Mouse (Mus musculus) cerebellum, postnatal 36 days (tissue): Measurements from ENCODE around the gene Dscam.
A peak's percentile ranks its signal among the peaks of the same experiment; 100 is the strongest.

Source experiments
- DNase-seq, 2 experiments: peaks; one replicate each; pipeline ENCODE4 v3.0.0; 2021 to 2022; ENCODE audit warnings: mixed read lengths in 2 of 2

Dscam gene

DNA sequence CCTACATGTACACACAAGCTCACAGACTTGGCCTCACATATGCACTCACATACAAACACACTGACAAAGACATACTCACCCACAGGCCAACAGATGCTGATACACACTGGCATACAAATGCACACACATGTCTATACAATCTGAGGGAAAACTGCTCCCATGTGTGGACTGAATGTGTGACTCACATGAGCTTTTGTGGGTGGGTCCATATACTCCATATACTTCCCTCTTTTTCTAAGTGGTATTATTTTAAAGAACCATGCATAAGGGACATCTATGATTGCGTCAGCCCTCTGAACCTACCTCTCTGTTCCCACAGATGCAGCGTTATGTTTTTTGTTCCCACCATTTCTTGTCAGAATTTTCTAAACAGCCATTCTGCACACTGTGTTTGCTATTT, 453.9 kb downstream of the Dscam start:
- DNase-seq: no peak

- DNase-seq: no peak
These were observed 458.6 kb downstream of the Dscam start for GRCm38 (mm10) chr16:96711935-96712334.

GRCm38 (mm10) chr16:96700551-96700950, 470.0 kb downstream of the Dscam start:
- no peak for DNase-seq

- no peak for DNase-seq
These were observed 474.7 kb downstream of the Dscam start for GRCm38 (mm10) chr16:96695882-96696281.

GRCm38 (mm10) chr16:96691576-96691975, 479.0 kb downstream of the Dscam start:
- no peak for DNase-seq

DNA sequence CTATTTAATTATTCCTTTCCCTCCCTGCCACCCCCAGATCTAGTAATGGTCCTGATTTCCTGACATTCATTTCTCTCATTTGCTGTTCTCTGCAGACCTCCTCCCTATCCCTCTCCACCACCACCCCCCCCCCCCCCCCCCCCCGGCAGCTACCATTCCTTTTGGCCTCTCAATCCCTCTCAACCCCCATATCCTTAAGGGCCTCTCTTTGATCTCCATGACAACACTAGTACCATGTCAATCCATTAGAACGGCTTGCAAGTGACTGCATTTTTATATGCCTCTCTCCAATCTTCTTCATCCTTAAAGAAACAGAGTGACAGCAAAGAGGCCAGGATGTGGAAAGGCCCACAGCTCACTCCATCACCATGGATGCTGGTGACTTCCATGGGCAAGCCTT, 480.5 kb downstream of the Dscam start:
- DNase-seq: no peak

GRCm38 (mm10) chr16:96689419-96689818, 481.1 kb downstream of the Dscam start:
- no peak for DNase-seq

DNA sequence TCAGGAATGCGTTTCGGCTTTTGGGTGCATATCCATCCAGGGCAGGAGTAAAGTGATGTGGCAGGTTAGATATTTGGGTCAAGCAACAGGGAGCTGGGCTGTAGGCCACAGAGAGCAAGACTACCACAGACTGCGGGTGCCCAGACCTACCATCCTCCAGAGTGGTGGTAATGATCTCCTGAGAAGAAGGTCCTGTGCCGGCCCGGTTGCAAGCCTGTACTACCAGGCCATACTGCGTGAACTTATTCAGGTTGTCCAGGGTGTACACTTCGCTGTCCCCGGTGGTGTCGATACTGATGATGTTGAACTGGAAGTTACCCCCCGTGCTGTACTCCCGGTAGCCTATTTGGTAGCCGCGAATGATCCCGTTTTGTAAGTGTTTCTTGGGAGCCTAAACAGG, 485.5 kb downstream of the Dscam start:
- DNase-seq: no peak

DNA sequence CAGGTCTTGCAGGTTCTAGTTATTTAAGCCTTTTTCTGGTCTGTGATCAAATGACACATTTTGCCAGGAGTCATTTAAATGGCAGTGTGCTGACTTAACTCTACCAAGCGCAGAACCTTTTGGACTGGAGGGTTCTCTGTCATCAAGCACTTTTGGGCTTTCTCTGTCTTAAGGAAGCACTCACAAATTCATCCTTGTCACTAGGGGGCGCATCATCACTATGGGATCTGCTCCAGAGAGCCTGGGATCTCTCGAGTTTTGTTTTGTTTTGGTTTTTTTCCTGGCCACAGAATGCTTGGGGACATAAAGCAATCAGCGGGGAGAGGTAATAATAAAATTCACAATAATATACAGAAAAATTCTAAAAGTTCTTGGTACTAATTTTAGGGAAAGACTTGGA, 486.0 kb downstream of the Dscam start:
- peak; percentile 62 to 77 for DNase-seq

GRCm38 (mm10) chr16:96682289-96682972, 488.1 kb downstream of the Dscam start:
- DNase-seq: no peak

GRCm38 (mm10) chr16:96679981-96680380, 490.6 kb downstream of the Dscam start:
- no peak for DNase-seq

- no peak for DNase-seq
These were observed 493.1 kb downstream of the Dscam start for GRCm38 (mm10) chr16:96677471-96677870.

DNA sequence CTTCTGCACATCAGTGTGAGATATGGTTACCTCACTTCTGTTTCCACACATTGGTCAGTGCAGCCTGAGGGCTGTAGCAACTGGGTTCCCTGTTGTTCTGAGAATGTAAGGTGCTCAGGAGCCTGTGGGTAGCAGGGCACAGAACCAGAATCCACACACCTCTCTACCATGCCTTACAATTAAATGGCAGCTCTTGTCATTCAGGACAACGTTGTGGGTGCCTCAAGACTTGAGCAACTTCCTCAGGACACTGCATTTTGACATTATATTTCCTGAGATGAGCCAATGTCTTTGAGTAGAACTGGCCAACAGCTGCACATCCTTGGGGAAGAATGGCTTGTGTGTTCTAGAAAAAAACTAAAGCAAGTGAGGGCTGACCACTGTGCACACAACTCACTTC, 493.9 kb downstream of the Dscam start:
- DNase-seq: no peak

DNA sequence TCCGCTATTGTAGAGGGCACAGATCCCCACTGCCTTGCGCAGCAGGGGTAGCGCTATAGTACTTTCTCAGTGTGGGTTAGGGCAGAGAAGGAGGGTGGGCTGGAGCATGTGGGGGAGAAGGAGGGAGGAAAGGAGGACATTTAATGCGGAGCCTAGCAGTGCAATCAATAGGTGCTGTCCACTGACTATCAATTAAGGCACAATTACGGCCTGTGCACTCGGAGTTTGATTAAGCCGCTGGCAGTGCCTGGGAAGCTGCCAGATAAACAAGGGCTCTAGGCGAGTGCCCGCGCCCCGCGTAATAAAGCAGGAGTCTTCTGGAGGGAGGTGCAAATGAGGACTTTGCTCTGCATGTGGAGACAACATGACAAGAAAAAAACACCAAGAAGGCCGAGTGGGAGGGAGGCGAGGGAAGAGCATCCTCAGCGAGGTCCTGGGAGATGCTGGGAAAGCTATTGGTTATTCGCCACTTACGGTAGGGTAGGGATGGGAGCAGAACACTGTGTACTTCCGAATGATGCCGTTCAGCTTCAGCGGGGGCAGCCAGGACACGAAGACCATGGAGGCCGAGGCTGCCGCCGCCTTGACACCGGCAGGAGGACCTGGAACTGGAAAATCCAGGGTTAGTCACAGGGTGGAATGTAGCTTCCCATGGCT, 497.2 kb downstream of the Dscam start:
- no peak for DNase-seq

DNA sequence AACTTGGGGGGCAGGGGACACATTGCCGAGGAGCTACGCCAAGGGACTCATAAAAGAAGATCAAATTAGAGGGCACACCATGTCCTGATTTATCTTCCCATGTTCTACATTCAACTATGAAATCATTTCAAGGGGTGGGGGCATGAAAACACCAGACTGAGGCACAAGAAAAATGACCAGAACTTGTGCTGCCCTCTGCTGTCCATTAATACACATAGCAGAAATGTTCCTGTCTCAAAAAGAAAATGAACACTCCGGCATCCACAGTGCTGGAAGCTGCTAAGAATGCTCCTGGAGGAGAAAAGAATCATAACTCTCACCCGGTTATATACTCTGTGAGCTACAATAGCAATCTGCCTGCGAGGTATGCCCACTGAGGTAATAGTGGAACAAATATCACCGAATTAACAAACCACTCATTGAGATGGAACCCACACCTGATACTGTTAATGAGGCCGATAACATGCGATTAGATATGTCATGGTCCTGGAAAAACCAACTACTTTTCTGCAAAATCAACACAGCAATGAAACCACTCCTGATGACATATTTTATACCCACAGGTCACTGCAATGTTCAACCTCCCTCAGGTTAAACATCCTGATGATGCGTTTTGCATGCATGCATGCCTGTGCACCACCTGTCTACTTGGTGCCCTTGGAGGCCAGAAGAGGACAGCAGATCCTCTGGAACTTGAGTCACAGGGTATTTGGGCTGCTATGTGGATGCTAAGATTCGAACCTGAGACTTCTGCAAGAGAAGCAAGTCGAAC, 498.8 kb downstream of the Dscam start:
- peak in 1 of 2 experiments; percentile 48 for DNase-seq

DNA sequence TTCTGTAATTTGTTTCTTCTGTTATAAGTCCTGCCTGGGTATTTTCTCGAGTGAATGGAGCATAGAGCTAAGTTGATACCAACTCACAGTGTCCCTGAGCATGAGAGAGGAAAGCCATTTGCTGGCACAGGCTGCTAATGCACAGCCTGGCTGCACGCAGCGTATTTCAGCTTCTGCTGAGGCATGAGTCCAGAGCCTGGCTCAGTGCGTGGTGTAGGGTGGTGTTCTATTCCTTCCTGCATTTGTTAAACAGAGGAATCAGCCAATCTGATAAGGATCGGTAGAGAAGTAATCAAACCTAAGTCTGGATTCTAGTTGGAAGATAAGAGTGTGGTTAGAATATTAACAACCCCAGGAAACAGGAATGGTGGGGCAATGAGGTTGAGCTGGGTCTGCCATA, 500.8 kb downstream of the Dscam start:
- no peak for DNase-seq

GRCm38 (mm10) chr16:96668478-96668877, 502.1 kb downstream of the Dscam start:
- no peak for DNase-seq

GRCm38 (mm10) chr16:96661073-96661472, 509.5 kb downstream of the Dscam start:
- no peak for DNase-seq

GRCm38 (mm10) chr16:96659275-96659674, 511.3 kb downstream of the Dscam start:
- no peak for DNase-seq

GRCm38 (mm10) chr16:96655548-96655947, 515.0 kb downstream of the Dscam start:
- DNase-seq: no peak

DNA sequence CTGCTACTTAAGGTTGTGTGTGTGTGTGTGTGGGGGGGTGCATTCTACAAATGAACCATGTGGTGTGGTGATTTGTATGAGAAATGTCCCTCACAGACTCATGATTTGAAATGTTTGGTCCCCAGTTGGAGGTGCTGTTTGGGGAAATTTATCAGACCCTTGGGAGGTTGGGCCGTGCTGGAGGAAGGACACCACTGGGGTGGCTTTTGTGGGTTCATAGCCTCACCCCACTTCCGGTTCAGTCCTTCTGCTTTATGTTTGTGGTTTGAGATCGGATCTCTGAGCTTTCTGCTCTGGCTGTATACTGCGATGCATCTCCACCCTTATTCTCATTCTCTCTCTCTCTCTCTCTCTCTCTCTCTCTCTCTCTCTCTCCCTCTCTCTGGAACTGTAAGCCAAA, 516.5 kb downstream of the Dscam start:
- DNase-seq: no peak

GRCm38 (mm10) chr16:96651444-96651843, 519.1 kb downstream of the Dscam start:
- DNase-seq: no peak

DNA sequence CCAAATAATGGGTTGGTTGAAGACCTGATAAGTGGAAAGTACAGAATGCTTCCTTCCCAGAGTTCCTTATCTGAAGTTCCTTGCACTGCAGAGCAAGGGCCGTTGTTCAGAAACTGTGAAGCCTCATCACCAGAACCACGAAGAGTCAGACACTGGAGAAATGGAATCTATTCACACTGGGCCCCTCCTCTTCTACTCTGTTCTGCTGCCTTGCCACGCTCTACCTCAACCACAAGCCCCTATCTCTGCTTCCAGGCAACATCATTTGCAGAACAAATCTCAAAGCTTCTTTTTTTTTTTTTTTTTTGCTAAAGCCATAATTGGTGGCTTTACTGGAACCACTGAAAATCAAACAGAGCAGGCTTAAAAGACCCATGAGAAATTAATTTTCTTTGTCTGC, 530.5 kb downstream of the Dscam start:
- no peak for DNase-seq

DNA sequence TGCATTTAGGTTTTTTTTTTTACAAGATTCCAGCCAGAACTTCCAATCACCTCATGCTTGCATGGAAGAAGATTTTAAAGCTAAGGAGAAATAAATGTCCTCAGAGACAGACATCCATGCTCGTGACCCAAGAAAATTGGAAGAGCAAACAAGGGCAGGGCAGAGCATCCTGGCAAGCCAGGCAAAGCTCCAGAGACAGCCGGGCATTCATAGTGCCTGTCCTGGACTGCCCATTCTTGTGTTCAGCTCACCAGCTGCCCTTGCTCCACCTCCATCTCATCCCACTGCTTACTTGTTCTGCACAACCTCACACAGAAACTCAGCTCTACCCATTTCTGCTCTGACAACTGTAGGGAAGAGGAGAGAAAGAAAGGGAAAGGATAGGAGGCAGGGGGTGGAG, 534.6 kb downstream of the Dscam start:
- DNase-seq: no peak
